Mouse (Mus musculus): ENCODE data around the gene Serinc5. TPM values are rescaled to one million over a fixed set of nuclear protein-coding genes. Genes with fewer than 3 reads are reported as not detected.

Gene Serinc5
- polyA plus RNA-seq, 1 experiment from 2014 or later, result 9.9 TPM

GRCm38 (mm10) chr13:92696491-92696939 is 85.6 kb downstream of the Serinc5 start:
- 37% methylated on average over 5 of the region's 5 CpGs for WGBS (ENCODE audit: insufficient replicate concordance)

DNA sequence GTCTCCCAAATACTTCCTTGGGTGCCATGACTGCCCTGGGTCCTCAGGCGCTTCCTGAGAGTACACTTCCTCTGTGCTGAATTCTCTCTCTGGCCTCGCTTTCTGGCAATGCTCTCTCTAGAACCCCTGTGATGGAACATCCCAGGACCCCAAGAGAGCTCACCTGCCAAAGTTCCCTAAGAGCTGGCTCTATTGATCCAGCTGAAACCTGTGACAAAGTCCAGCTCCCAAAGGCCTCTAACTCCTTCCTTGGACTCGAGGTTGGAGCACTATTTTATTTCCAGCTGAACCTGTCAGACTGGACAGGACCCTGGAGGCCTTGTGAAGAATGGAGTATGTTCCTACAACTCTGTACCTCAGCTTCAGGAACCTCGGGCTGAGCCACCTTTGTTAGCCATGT is 86.2 kb downstream of the Serinc5 start:
- H3K9ac ChIP-seq (ENCODE audit: low read depth, low read length), result no peak overlapping the region
- no peak overlapping the region for H3K4me2 ChIP-seq
- no peak overlapping the region for H3K27ac ChIP-seq (ENCODE audit: low read depth, low read length)
- H3K36me3 ChIP-seq (ENCODE audit: control insufficient read depth, insufficient read depth, low read length), result no peaks in the 10 kb centered on the region
- no peaks in the 10 kb centered on the region for H3K4me1 ChIP-seq (ENCODE audit: control insufficient read depth, insufficient read depth, low read length)
- no peak for ATAC-seq (replicated peaks; ENCODE audit: insufficient number of reproducible peaks, low FRiP score, low TSS enrichment)
- no peaks in the 10 kb centered on the region for H3K27me3 ChIP-seq (ENCODE audit: control insufficient read depth, insufficient read depth, low read length)
- 73% methylated on average over 4 of the region's 4 CpGs for WGBS (ENCODE audit: insufficient replicate concordance)
- no peak overlapping the region for H3K4me3 ChIP-seq (ENCODE audit: low read depth, low read length)
- no peaks in the 10 kb centered on the region for H3K9me3 ChIP-seq (replicated peaks; ENCODE audit: control insufficient read depth, low read length)

More at GRCm38 (mm10) chr13:92696491-92696939, 85.6 kb downstream of the Serinc5 start:
- ATAC-seq (replicated peaks; ENCODE audit: insufficient number of reproducible peaks, low FRiP score, low TSS enrichment), result no peak
- Histone ChIP-seq H3K9me3 (replicated peaks; ENCODE audit: control insufficient read depth, low read length) (no peaks in the 10 kb centered on the region), H3K9ac (ENCODE audit: low read depth, low read length) (no peak overlapping the region), H3K36me3 (ENCODE audit: control insufficient read depth, insufficient read depth, low read length) (no peaks in the 10 kb centered on the region), H3K27me3 (ENCODE audit: control insufficient read depth, insufficient read depth, low read length) (no peaks in the 10 kb centered on the region), H3K27ac (ENCODE audit: low read depth, low read length) (no peak overlapping the region), H3K4me3 (ENCODE audit: low read depth, low read length) (no peak overlapping the region), H3K4me2 (no peak overlapping the region), H3K4me1 (ENCODE audit: control insufficient read depth, insufficient read depth, low read length) (no peaks in the 10 kb centered on the region)

- H3K27me3 ChIP-seq (ENCODE audit: control insufficient read depth, insufficient read depth, low read length), result no peaks in the 10 kb centered on the region
- ATAC-seq (replicated peaks; ENCODE audit: insufficient number of reproducible peaks, low FRiP score, low TSS enrichment), result no peak
- no peak overlapping the region for H3K9ac ChIP-seq (ENCODE audit: low read depth, low read length)
- no peak overlapping the region for H3K4me3 ChIP-seq (ENCODE audit: low read depth, low read length)
- H3K36me3 ChIP-seq (ENCODE audit: control insufficient read depth, insufficient read depth, low read length), result no peaks in the 10 kb centered on the region
- H3K27ac ChIP-seq (ENCODE audit: low read depth, low read length), result no peak overlapping the region
- H3K9me3 ChIP-seq (replicated peaks; ENCODE audit: control insufficient read depth, low read length), result no peaks in the 10 kb centered on the region
- H3K4me2 ChIP-seq, result no peak overlapping the region
- no peaks in the 10 kb centered on the region for H3K4me1 ChIP-seq (ENCODE audit: control insufficient read depth, insufficient read depth, low read length)
- WGBS (ENCODE audit: insufficient replicate concordance), result 85% methylated on average over 9 of the region's 9 CpGs
Measured at GRCm38 (mm10) chr13:92698781-92699180, 87.9 kb downstream of the Serinc5 start.

DNA sequence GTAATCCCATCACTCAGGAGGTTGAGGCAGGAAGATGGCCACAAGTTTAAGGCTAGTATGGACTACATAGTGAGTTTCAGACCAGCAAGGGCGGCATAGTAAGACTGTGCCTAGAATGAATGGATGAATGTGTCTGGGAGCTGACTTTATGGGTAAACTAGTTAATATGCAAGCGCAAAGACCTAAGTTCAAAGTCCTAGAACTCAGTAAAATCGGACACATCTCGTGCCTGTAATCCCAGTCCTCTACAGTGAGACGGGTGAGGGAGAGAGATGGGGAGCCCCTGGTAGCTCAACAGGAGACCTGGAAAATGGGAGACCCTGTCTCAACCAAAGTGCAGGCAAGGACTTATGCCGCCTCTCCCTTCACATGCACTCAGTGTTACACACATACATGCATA is 88.5 kb downstream of the Serinc5 start:
- no peak for ATAC-seq (replicated peaks; ENCODE audit: insufficient number of reproducible peaks, low FRiP score, low TSS enrichment)
- Histone ChIP-seq H3K4me1 (ENCODE audit: control insufficient read depth, insufficient read depth, low read length) (no peaks in the 10 kb centered on the region), H3K27me3 (ENCODE audit: control insufficient read depth, insufficient read depth, low read length) (no peaks in the 10 kb centered on the region), H3K4me2 (no peak overlapping the region), H3K4me3 (ENCODE audit: low read depth, low read length) (no peak overlapping the region), H3K27ac (ENCODE audit: low read depth, low read length) (no peak overlapping the region), H3K9ac (ENCODE audit: low read depth, low read length) (no peak overlapping the region), H3K36me3 (ENCODE audit: control insufficient read depth, insufficient read depth, low read length) (no peaks in the 10 kb centered on the region), H3K9me3 (replicated peaks; ENCODE audit: control insufficient read depth, low read length) (no peaks in the 10 kb centered on the region)
- 88% methylated on average over 6 of the region's 6 CpGs for WGBS (ENCODE audit: insufficient replicate concordance)

DNA sequence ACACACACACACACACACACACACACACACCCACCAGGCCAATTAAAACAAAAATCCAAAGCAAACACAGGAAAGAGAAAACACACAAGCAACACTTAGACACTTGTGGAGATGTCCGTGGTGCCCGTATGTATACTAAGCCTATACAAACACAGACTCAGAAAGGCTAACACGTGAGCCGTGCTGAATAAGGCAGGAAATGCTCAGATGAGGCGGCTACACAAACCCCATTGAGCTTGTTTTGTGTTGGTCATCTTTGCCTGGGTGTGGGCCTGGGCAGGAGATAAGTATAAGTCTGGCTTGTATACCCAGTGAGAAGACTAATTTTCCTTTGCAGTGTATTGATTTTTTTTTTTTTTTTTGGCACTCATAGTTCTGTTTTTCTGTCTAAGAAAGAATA is 91.1 kb downstream of the Serinc5 start:
- Histone ChIP-seq H3K9me3 (replicated peaks; ENCODE audit: control insufficient read depth, low read length) (no peaks in the 10 kb centered on the region), H3K9ac (ENCODE audit: low read depth, low read length) (no peak overlapping the region), H3K27ac (ENCODE audit: low read depth, low read length) (no peak overlapping the region), H3K36me3 (ENCODE audit: control insufficient read depth, insufficient read depth, low read length) (no peaks in the 10 kb centered on the region), H3K4me2 (no peak overlapping the region), H3K4me1 (ENCODE audit: control insufficient read depth, insufficient read depth, low read length) (no peaks in the 10 kb centered on the region), H3K4me3 (ENCODE audit: low read depth, low read length) (no peak overlapping the region), H3K27me3 (ENCODE audit: control insufficient read depth, insufficient read depth, low read length) (no peaks in the 10 kb centered on the region)
- 79% methylated on average over 5 of the region's 5 CpGs for WGBS (ENCODE audit: insufficient replicate concordance)
- ATAC-seq (replicated peaks; ENCODE audit: insufficient number of reproducible peaks, low FRiP score, low TSS enrichment), result no peak

DNA sequence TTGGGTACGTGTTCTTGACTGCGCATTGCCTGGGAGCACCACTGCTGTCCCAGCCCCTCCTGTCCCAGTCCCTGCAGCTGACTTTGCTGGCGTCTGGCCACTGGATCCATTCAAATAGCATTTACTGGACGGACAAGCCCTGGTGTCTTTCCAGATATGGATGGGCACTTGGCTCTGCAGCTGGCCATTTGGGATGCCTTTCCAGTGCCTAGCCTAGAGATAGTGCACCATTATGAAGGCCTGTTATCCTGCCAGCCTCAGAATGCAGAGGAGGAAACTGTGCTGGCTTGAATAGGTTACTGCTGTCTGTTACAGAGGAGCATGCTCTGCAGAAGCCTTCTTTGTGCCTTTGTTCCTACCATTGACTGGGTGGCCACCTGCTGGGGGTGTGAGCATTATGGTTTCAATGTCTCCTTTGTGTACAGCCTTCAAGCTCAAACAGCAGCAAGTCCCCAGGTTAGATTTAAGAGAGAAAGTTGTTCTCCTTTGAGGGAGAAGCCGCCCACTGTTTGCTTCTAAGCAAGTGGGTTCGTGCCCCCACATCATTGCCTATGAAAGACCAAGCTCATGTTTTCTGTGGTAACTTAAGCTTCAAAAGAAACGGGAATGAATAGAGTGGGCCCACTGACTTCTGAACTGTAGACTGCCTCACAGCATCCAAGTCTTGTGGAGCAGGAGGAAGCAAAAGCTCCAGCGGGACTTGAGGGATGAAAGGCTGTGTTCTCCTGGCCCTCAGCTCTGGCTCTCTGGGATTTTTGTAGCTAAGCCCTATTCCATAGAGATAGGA is 92.5 kb downstream of the Serinc5 start:
- 72% methylated on average over 8 of the region's 8 CpGs for WGBS (ENCODE audit: insufficient replicate concordance)
- H3K36me3 ChIP-seq (ENCODE audit: control insufficient read depth, insufficient read depth, low read length), result 0 out of 2 replicates have a peak, but pooled peaks cover 3% of the 10 kb centered on the region

GRCm38 (mm10) chr13:92704189-92704588 is 93.3 kb downstream of the Serinc5 start:
- ATAC-seq (replicated peaks; ENCODE audit: insufficient number of reproducible peaks, low FRiP score, low TSS enrichment), result no peak
- H3K27me3 ChIP-seq (ENCODE audit: control insufficient read depth, insufficient read depth, low read length), result no peaks in the 10 kb centered on the region
- H3K4me2 ChIP-seq, result no peak overlapping the region
- no peak overlapping the region for H3K4me3 ChIP-seq (ENCODE audit: low read depth, low read length)
- H3K36me3 ChIP-seq (ENCODE audit: control insufficient read depth, insufficient read depth, low read length), result 0 out of 2 replicates have a peak, but pooled peaks cover 3% of the 10 kb centered on the region
- 84% methylated on average over 7 of the region's 7 CpGs for WGBS (ENCODE audit: insufficient replicate concordance)
- no peak overlapping the region for H3K9ac ChIP-seq (ENCODE audit: low read depth, low read length)
- no peak overlapping the region for H3K27ac ChIP-seq (ENCODE audit: low read depth, low read length)
- no peaks in the 10 kb centered on the region for H3K4me1 ChIP-seq (ENCODE audit: control insufficient read depth, insufficient read depth, low read length)
- H3K9me3 ChIP-seq (replicated peaks; ENCODE audit: control insufficient read depth, low read length), result no peaks in the 10 kb centered on the region

More for the DNA sequence above, 92.5 kb downstream of the Serinc5 start:
- no peak overlapping the region for H3K4me2 ChIP-seq
- H3K27me3 ChIP-seq (ENCODE audit: control insufficient read depth, insufficient read depth, low read length), result no peaks in the 10 kb centered on the region
- H3K27ac ChIP-seq (ENCODE audit: low read depth, low read length), result no peak overlapping the region
- H3K4me1 ChIP-seq (ENCODE audit: control insufficient read depth, insufficient read depth, low read length), result no peaks in the 10 kb centered on the region
- H3K9ac ChIP-seq (ENCODE audit: low read depth, low read length), result no peak overlapping the region
- H3K4me3 ChIP-seq (ENCODE audit: low read depth, low read length), result no peak overlapping the region
- ATAC-seq (replicated peaks; ENCODE audit: insufficient number of reproducible peaks, low FRiP score, low TSS enrichment), result no peak
- no peaks in the 10 kb centered on the region for H3K9me3 ChIP-seq (replicated peaks; ENCODE audit: control insufficient read depth, low read length)

GRCm38 (mm10) chr13:92705016-92705535 is 94.2 kb downstream of the Serinc5 start:
- H3K9me3 ChIP-seq (replicated peaks; ENCODE audit: control insufficient read depth, low read length), result no peaks in the 10 kb centered on the region
- no peaks in the 10 kb centered on the region for H3K27me3 ChIP-seq (ENCODE audit: control insufficient read depth, insufficient read depth, low read length)
- H3K9ac ChIP-seq (ENCODE audit: low read depth, low read length), result no peak overlapping the region
- H3K4me2 ChIP-seq, result no peak overlapping the region
- no peak for ATAC-seq (replicated peaks; ENCODE audit: insufficient number of reproducible peaks, low FRiP score, low TSS enrichment)
- no peak overlapping the region for H3K4me3 ChIP-seq (ENCODE audit: low read depth, low read length)
- WGBS (ENCODE audit: insufficient replicate concordance), result 92% methylated on average over 7 of the region's 7 CpGs
- no peaks in the 10 kb centered on the region for H3K4me1 ChIP-seq (ENCODE audit: control insufficient read depth, insufficient read depth, low read length)
- 0 out of 2 replicates have a peak, but pooled peaks cover 3% of the 10 kb centered on the region for H3K36me3 ChIP-seq (ENCODE audit: control insufficient read depth, insufficient read depth, low read length)
- H3K27ac ChIP-seq (ENCODE audit: low read depth, low read length), result no peak overlapping the region
